Mouse (Mus musculus) limb, embryonic 14.5 days (tissue): ENCODE measurements around the gene Sptbn1. TPM values are rescaled to one million over a fixed set of nuclear protein-coding genes. Genes with fewer than 3 reads are reported as not detected.

Experiments used
- ATAC-seq: fragments of 200-750 bp; cut with Nextera tagmentation; 2 replicates; pipeline ENCODE4 v1.8.0; 2017; ENCODE audit warnings: low read depth, moderate number of reproducible peaks, moderate TSS enrichment; ENCODE audit not compliant: low FRiP score
- DNase-seq: peaks from one replicate; pipeline ENCODE4 v3.0.0-alpha.2; 2015; ENCODE audit warnings: low spot score
- H3K27ac ChIP-seq: fragments of 300-500 bp; sonication (generic); replicated peaks from 2 replicates; pipeline ENCODE4 v1.5.1; 2014; ENCODE audit warnings: low read depth, mild to moderate bottlenecking, low read length, moderate library complexity, mixed read lengths
- H3K27me3 ChIP-seq: fragments of 300-500 bp; sonication (generic); 2 replicates; pipeline ENCODE4 v1.6.1; 2014; ENCODE audit warnings: low read length, mixed read lengths; ENCODE audit not compliant: control insufficient read depth, insufficient read depth
- H3K36me3 ChIP-seq: fragments of 300-500 bp; sonication (generic); 2 replicates; pipeline ENCODE4 v1.6.1; 2014; ENCODE audit warnings: mild to moderate bottlenecking, low read length, moderate library complexity, mixed read lengths; ENCODE audit not compliant: control insufficient read depth, insufficient read depth
- H3K4me1 ChIP-seq: fragments of 300-500 bp; sonication (generic); 2 replicates; pipeline ENCODE4 v1.6.1; 2014; ENCODE audit warnings: antibody characterized with exemption, low read length, mixed read lengths; ENCODE audit not compliant: control insufficient read depth, insufficient read depth
- H3K4me2 ChIP-seq: fragments of 300-500 bp; sonication (generic); replicated peaks from 2 replicates; pipeline ENCODE4 v1.6.1; 2014; ENCODE audit warnings: low read depth, mild to moderate bottlenecking, low read length, moderate library complexity; ENCODE audit not compliant: severe bottlenecking
- H3K4me3 ChIP-seq: fragments of 300-500 bp; sonication (generic); replicated peaks from 2 replicates; pipeline ENCODE4 v1.5.1; 2014; ENCODE audit warnings: low read length
- H3K9ac ChIP-seq: fragments of 300-500 bp; sonication (generic); 2 replicates; pipeline ENCODE4 v1.6.1; 2014; ENCODE audit warnings: mild to moderate bottlenecking, low read depth, low read length, moderate library complexity; ENCODE audit not compliant: severe bottlenecking
- H3K9me3 ChIP-seq: fragments of 300-500 bp; sonication (generic); 2 replicates; pipeline ENCODE4 v1.6.1; 2016; ENCODE audit warnings: low read length; ENCODE audit not compliant: control insufficient read depth
- POLR2A ChIP-seq: fragments of 200-500 bp; IDR thresholded peaks from 2 replicates; pipeline ENCODE4 v1.8.0; 2012; ENCODE audit warnings: inconsistent platforms, mild to moderate bottlenecking, moderate library complexity, borderline replicate concordance; ENCODE audit not compliant: insufficient read depth, insufficient read length; ENCODE audit errors: extremely low read depth
- WGBS: fragments of 180-500 bp; shearing (Covaris S2); extraction: QIAGEN DNeasy Blood & Tissue Kit; methylation state at CpG from one replicate; pipeline ENCODE4 v1.1.7; 2014; 5-methylcytosine and 5-hydroxymethylcytosine counted together
- polyA plus RNA-seq, 2 experiments: library from polyadenylated mRNA; depleted of rRNA in 1 of 2; stranded (reverse) in 1 of 2; unstranded in 1 of 2; fragments of >200 nt; fragmentation: Nextera tagmentation in 1 of 2; extraction: Ambion mirVana in 1 of 2; gene quantifications; 2 replicates each; pipeline versions ENCODE4 v1.2.1 to v1.2.3; 2012 to 2014

Gene Sptbn1
- polyA plus RNA-seq, 2 experiments: 101 to 120 TPM

DNA sequence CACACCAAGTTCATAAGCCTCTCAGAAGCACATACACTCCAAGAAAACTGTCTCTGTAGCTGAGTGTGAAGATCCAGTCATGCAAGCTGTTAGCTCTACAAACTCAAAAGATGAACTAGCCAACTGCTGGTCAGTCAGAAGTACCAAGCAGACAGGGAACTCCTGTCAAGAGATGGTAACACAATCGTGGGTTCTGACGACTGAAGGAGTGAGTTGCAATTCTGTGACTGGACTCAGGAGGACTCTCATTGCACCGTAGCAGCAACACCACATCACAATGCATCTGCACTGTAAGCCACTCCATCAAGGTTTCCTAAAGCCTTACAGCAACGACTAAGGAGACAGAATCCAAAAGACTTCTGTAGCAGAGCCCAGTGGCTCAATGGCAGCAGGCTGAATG is 104.9 kb downstream of the Sptbn1 start:
- Histone ChIP-seq H3K4me2 (no peak overlapping the region), H3K4me1 (peaks cover 5% of the 10 kb centered on the region; the same call in 1 of the 2 replicates), H3K36me3 (peaks cover 11% of the 10 kb centered on the region), H3K27me3 (no peaks in the 10 kb centered on the region), H3K9ac (no peak overlapping the region), H3K27ac (no peak overlapping the region), H3K4me3 (no peak overlapping the region), H3K9me3 (no peaks in the 10 kb centered on the region)
- TF ChIP-seq POLR2A: no peak
- DNase-seq (no peak), ATAC-seq (no peak)
- 73% methylated on average over 4 of the region's 4 CpGs for WGBS

DNA sequence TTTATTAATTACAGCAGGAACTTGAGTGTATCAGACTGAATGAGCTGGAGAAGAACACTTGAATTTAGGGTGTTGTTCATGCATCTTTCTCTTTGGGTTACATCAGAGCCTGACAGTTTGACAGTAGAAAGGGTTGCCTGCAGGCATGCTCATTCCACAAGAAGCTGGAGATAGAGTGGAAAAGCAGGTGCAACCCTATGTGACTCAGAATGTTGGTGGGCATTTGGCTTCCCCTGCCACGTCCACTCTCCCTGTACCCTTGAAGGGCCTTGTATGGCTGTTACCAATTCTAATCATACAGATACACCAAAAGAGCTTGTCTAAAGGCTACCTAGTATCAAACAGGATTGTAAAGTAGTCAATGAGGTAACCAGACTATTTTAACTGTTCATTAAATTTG is 106.2 kb downstream of the Sptbn1 start:
- ATAC-seq (no peak), DNase-seq (no peak)
- WGBS: 68% methylated on average over 1 of the region's 1 CpGs
- Histone ChIP-seq H3K27me3 (no peaks in the 10 kb centered on the region), H3K9me3 (no peaks in the 10 kb centered on the region), H3K36me3 (peaks cover 13% of the 10 kb centered on the region), H3K27ac (no peak overlapping the region), H3K9ac (no peak overlapping the region), H3K4me2 (no peak overlapping the region), H3K4me1 (peaks cover 5% of the 10 kb centered on the region; the same call in 1 of the 2 replicates), H3K4me3 (no peak overlapping the region)
- no peak for TF ChIP-seq POLR2A

DNA sequence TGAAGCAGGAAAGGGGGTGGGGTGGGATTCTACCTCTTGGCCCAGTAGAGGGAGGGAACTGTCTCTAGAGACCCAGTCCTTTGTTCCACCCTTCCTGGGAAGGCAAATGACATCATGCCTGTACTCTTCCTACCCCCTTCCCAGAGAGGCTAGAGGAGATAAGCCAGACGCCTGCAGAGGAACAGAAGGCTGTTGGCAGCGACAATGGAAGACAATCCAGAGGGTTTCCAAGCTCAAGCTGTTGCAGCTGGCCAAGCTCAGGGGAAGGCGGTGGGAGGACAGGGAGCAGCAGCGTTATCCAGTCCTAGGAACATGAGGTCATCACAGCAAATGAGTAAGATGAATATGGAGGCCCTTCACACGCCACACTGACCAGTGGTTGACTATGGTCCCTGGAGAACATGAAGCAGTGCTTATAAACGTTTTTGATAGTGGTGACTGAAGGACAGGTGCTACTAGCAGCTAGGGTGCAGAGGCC is 106.8 kb downstream of the Sptbn1 start:
- Histone ChIP-seq H3K27me3 (no peaks in the 10 kb centered on the region), H3K4me3 (no peak overlapping the region), H3K36me3 (peaks cover 13% of the 10 kb centered on the region), H3K9ac (no peak overlapping the region), H3K4me2 (no peak overlapping the region), H3K4me1 (peaks cover under 1% of the 10 kb centered on the region; the same call in 1 of the 2 replicates), H3K9me3 (no peaks in the 10 kb centered on the region), H3K27ac (no peak overlapping the region)
- no peak for TF ChIP-seq POLR2A
- WGBS: 45% methylated on average over 6 of the region's 6 CpGs
- peak; percentile 84 for DNase-seq
- ATAC-seq: peak; percentile 55

DNA sequence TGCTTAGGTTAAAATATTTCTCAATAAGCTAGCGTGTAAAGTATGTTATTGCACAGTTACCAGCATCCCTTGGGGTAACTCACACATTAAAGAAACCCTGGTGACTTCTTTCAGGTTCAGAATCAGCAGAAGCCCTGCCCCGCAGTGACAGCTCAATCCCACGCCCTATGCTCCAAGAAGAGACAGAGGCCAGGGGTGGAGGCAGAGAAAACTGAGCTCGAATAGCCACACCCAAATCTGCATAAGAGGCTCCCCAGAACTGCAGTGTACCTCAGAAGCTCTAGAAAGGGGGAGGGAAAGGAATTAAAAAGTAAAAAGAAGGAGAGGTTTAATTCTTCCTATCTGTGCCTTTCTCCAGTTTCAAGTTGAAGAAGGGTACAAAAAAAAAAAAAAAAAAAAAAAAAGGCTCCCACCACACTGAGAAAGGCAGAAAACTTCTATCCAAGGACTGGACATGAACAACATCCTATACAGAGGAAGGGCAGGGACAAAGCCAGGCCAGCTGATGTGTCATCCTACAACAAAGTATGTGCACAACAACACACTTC is 107.3 kb downstream of the Sptbn1 start:
- no peak overlapping the region for H3K4me3 ChIP-seq
- H3K36me3 ChIP-seq: peaks cover 13% of the 10 kb centered on the region
- no peak for TF ChIP-seq POLR2A
- 80% methylated on average over 4 of the region's 4 CpGs for WGBS
- no peak for DNase-seq
- H3K9ac ChIP-seq: no peak overlapping the region
- no peak; the same call in 1 of the 2 replicates for ATAC-seq
- H3K27me3 ChIP-seq: no peaks in the 10 kb centered on the region
- no peaks in the 10 kb centered on the region for H3K4me1 ChIP-seq
- H3K27ac ChIP-seq: no peak overlapping the region
- no peaks in the 10 kb centered on the region for H3K9me3 ChIP-seq
- no peak overlapping the region for H3K4me2 ChIP-seq

DNA sequence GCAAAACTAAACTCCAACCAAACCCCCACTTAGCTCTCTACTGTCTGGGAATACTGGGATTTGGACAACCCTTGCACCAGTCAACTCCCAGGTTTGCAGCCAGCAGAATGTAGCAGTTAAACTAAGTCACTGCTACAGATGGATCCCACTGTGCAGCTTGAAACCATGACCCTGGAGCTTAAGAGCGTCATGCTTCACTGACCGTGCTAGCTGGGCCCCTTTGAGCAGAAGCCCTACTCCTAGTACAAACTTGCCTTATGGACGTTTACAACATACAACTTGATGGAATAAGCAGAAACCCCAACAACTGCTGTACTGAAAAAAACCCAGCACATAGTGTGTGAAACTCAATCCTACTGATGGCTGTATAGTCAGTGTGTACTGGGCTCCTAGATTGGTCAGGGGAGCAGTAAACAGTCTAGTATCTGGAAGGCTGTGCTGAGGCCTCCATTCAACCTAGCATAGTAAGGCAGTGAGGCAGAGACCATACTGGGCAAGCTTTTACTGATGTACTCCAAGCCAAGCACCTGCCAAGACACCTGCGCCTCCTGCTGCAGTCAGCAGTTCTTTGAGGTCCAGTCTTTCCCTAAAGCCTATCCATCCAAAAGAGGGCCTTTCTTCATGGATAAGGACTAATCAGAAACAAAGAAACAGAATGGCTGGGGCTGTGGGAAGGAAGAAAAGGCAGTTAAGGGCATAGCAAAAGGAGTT is 108.3 kb downstream of the Sptbn1 start:
- peaks cover 13% of the 10 kb centered on the region for H3K36me3 ChIP-seq
- H3K27ac ChIP-seq: no peak overlapping the region
- no peak overlapping the region for H3K4me3 ChIP-seq
- WGBS: 77% methylated on average over 4 of the region's 4 CpGs
- H3K27me3 ChIP-seq: no peaks in the 10 kb centered on the region
- no peak overlapping the region for H3K4me2 ChIP-seq
- no peaks in the 10 kb centered on the region for H3K9me3 ChIP-seq
- peak; percentile 56 for ATAC-seq
- TF ChIP-seq POLR2A: no peak
- no peak for DNase-seq
- H3K4me1 ChIP-seq: no peaks in the 10 kb centered on the region
- H3K9ac ChIP-seq: no peak overlapping the region
